Mouse (Mus musculus) embryonic facial prominence, embryonic 13.5 days (tissue): ENCODE measurements around the gene Ank2. TPM values are rescaled to one million over a fixed set of nuclear protein-coding genes. Genes with fewer than 3 reads are reported as not detected.

Source experiments
- ATAC-seq: fragments of 200-750 bp; cut with Nextera tagmentation; 2 replicates; pipeline ENCODE4 v1.8.0; 2017; ENCODE audit warnings: low read depth; ENCODE audit not compliant: insufficient number of reproducible peaks, insufficient read depth, low FRiP score, low TSS enrichment
- H3K27ac ChIP-seq: fragments of 300-500 bp; sonication (generic); 2 replicates; pipeline ENCODE4 v1.5.1; 2015; ENCODE audit warnings: moderate library complexity, mild to moderate bottlenecking, inconsistent platforms
- H3K27me3 ChIP-seq: fragments of 300-500 bp; sonication (generic); 2 replicates; pipeline ENCODE4 v1.6.1; 2015; ENCODE audit warnings: mild to moderate bottlenecking, inconsistent platforms
- H3K36me3 ChIP-seq: fragments of 300-500 bp; sonication (generic); 2 replicates; pipeline ENCODE4 v1.6.1; 2015; ENCODE audit warnings: mild to moderate bottlenecking, inconsistent platforms
- H3K4me1 ChIP-seq: fragments of 300-500 bp; sonication (generic); 2 replicates; pipeline ENCODE4 v1.6.1; 2015; ENCODE audit warnings: inconsistent platforms
- H3K4me2 ChIP-seq: fragments of 300-500 bp; sonication (generic); 2 replicates; pipeline ENCODE4 v1.6.1; 2015; ENCODE audit warnings: moderate library complexity, mild to moderate bottlenecking, inconsistent platforms
- H3K4me3 ChIP-seq: fragments of 300-500 bp; sonication (generic); 2 replicates; pipeline ENCODE4 v1.5.1; 2015; ENCODE audit warnings: mild to moderate bottlenecking, inconsistent platforms
- H3K9ac ChIP-seq: fragments of 300-500 bp; sonication (generic); 2 replicates; pipeline ENCODE4 v1.6.1; 2015; ENCODE audit warnings: mild to moderate bottlenecking, inconsistent platforms
- H3K9me3 ChIP-seq: fragments of 300-500 bp; sonication (generic); 2 replicates; pipeline ENCODE4 v1.6.1; 2016; ENCODE audit warnings: inconsistent platforms
- WGBS: fragments of 180-500 bp; shearing (Covaris S2); methylation state at CpG from one replicate; pipeline ENCODE4 v1.1.7; 2015; ENCODE audit warnings: mixed read lengths; 5-methylcytosine and 5-hydroxymethylcytosine counted together
- polyA plus RNA-seq: library from polyadenylated mRNA; unstranded; fragments of >200 nt; fragmentation: Nextera tagmentation; extraction: Ambion mirVana; gene quantifications from 2 replicates; pipeline ENCODE4 v1.2.1, GENCODE M21; 2015

The Ank2 gene
- polyA plus RNA-seq, 1 experiment from 2014 or later, result 33.4 TPM

GRCm38 (mm10) chr3:127374190-127374710 is 124.9 kb downstream of the Ank2 start:
- WGBS, result 84% methylated on average over 6 of the region's 6 CpGs
- ATAC-seq, result no peak
- no peak overlapping the region for H3K4me2 ChIP-seq

GRCm38 (mm10) chr3:127371774-127372173 is 127.4 kb downstream of the Ank2 start:
- H3K9me3 ChIP-seq, result no peaks in the 10 kb centered on the region
- H3K27me3 ChIP-seq, result no peaks in the 10 kb centered on the region
- H3K9ac ChIP-seq, result no peak overlapping the region
- H3K4me1 ChIP-seq, result peaks cover 12% of the 10 kb centered on the region
- WGBS, result 84% methylated on average over 1 of the region's 1 CpGs
- no peak overlapping the region for H3K27ac ChIP-seq
- ATAC-seq, result no peak
- H3K4me2 ChIP-seq, result no peak overlapping the region
- no peaks in the 10 kb centered on the region for H3K36me3 ChIP-seq
- H3K4me3 ChIP-seq, result no peak overlapping the region

More at GRCm38 (mm10) chr3:127374190-127374710, 124.9 kb downstream of the Ank2 start:
- no peak overlapping the region for H3K27ac ChIP-seq
- peaks cover 16% of the 10 kb centered on the region for H3K4me1 ChIP-seq
- no peaks in the 10 kb centered on the region for H3K27me3 ChIP-seq
- H3K36me3 ChIP-seq, result no peaks in the 10 kb centered on the region
- H3K9ac ChIP-seq, result no peak overlapping the region
- H3K9me3 ChIP-seq, result no peaks in the 10 kb centered on the region
- H3K4me3 ChIP-seq, result no peak overlapping the region

GRCm38 (mm10) chr3:127369529-127369928 is 129.6 kb downstream of the Ank2 start:
- H3K4me3 ChIP-seq, result no peak overlapping the region
- no peaks in the 10 kb centered on the region for H3K9me3 ChIP-seq
- no peak for ATAC-seq
- WGBS, result 83% methylated on average over 6 of the region's 6 CpGs
- H3K4me1 ChIP-seq, result no peaks in the 10 kb centered on the region
- H3K36me3 ChIP-seq, result no peaks in the 10 kb centered on the region
- no peak overlapping the region for H3K4me2 ChIP-seq
- no peaks in the 10 kb centered on the region for H3K27me3 ChIP-seq
- H3K9ac ChIP-seq, result no peak overlapping the region
- no peak overlapping the region for H3K27ac ChIP-seq

- Histone ChIP-seq H3K9ac (no peak overlapping the region), H3K4me1 (no peaks in the 10 kb centered on the region), H3K27me3 (no peaks in the 10 kb centered on the region), H3K4me2 (no peak overlapping the region), H3K4me3 (no peak overlapping the region), H3K27ac (no peak overlapping the region), H3K9me3 (no peaks in the 10 kb centered on the region), H3K36me3 (no peaks in the 10 kb centered on the region)
- 52% methylated on average over 4 of the region's 4 CpGs for WGBS
- no peak for ATAC-seq
Observed at GRCm38 (mm10) chr3:127367450-127367849, 131.7 kb downstream of the Ank2 start.

- WGBS, result 95% methylated on average over 15 of the region's 15 CpGs
- no peak overlapping the region for H3K9ac ChIP-seq
Observed at GRCm38 (mm10) chr3:127363512-127363911, 135.6 kb downstream of the Ank2 start.

GRCm38 (mm10) chr3:127362611-127363393 is 136.3 kb downstream of the Ank2 start:
- H3K4me3 ChIP-seq, result no peak overlapping the region
- no peaks in the 10 kb centered on the region for H3K4me1 ChIP-seq
- no peaks in the 10 kb centered on the region for H3K9me3 ChIP-seq
- 75% methylated on average over 9 of the region's 9 CpGs for whole genome bisulfite sequencing
- ATAC-seq, result no peak
- H3K27ac ChIP-seq, result no peak overlapping the region
- H3K27me3 ChIP-seq, result no peaks in the 10 kb centered on the region
- H3K36me3 ChIP-seq, result no peaks in the 10 kb centered on the region
- no peak overlapping the region for H3K9ac ChIP-seq
- H3K4me2 ChIP-seq, result no peak overlapping the region

More at GRCm38 (mm10) chr3:127363512-127363911, 135.6 kb downstream of the Ank2 start:
- Histone ChIP-seq H3K4me3 (no peak overlapping the region), H3K4me1 (no peaks in the 10 kb centered on the region), H3K36me3 (no peaks in the 10 kb centered on the region), H3K27me3 (no peaks in the 10 kb centered on the region), H3K4me2 (no peak overlapping the region), H3K27ac (no peak overlapping the region), H3K9me3 (no peaks in the 10 kb centered on the region)
- ATAC-seq, result no peak

GRCm38 (mm10) chr3:127361846-127362245 is 137.3 kb downstream of the Ank2 start:
- 80% methylated on average over 8 of the region's 8 CpGs for WGBS

GRCm38 (mm10) chr3:127361384-127361783 is 137.8 kb downstream of the Ank2 start:
- Histone ChIP-seq H3K9me3 (no peaks in the 10 kb centered on the region), H3K27me3 (no peaks in the 10 kb centered on the region), H3K27ac (no peak overlapping the region), H3K4me3 (no peak overlapping the region), H3K4me2 (no peak overlapping the region), H3K9ac (no peak overlapping the region), H3K4me1 (no peaks in the 10 kb centered on the region), H3K36me3 (no peaks in the 10 kb centered on the region)
- no peak for ATAC-seq
- 63% methylated on average over 5 of the region's 5 CpGs for WGBS

More at GRCm38 (mm10) chr3:127361846-127362245, 137.3 kb downstream of the Ank2 start:
- no peak overlapping the region for H3K27ac ChIP-seq
- H3K27me3 ChIP-seq, result no peaks in the 10 kb centered on the region
- H3K4me2 ChIP-seq, result no peak overlapping the region
- H3K9ac ChIP-seq, result no peak overlapping the region
- H3K4me1 ChIP-seq, result no peaks in the 10 kb centered on the region
- no peaks in the 10 kb centered on the region for H3K36me3 ChIP-seq
- no peak overlapping the region for H3K4me3 ChIP-seq
- no peak for ATAC-seq
- no peaks in the 10 kb centered on the region for H3K9me3 ChIP-seq

- Histone ChIP-seq H3K9me3 (no peaks in the 10 kb centered on the region), H3K36me3 (no peaks in the 10 kb centered on the region), H3K4me1 (no peaks in the 10 kb centered on the region), H3K27me3 (no peaks in the 10 kb centered on the region), H3K9ac (no peak overlapping the region), H3K4me2 (no peak overlapping the region), H3K4me3 (no peak overlapping the region), H3K27ac (no peak overlapping the region)
- no peak for ATAC-seq
- 52% methylated on average over 5 of the region's 5 CpGs for WGBS
Observed at GRCm38 (mm10) chr3:127355252-127355651, 143.9 kb downstream of the Ank2 start.

GRCm38 (mm10) chr3:127350602-127351362 is 148.4 kb downstream of the Ank2 start:
- 88% methylated on average over 9 of the region's 9 CpGs for WGBS
- no peak for ATAC-seq
- H3K27ac ChIP-seq, result no peak overlapping the region
- no peak overlapping the region for H3K9ac ChIP-seq
- H3K4me2 ChIP-seq, result no peak overlapping the region
- H3K36me3 ChIP-seq, result no peaks in the 10 kb centered on the region
- H3K4me3 ChIP-seq, result no peak overlapping the region
- H3K9me3 ChIP-seq, result peaks cover 4% of the 10 kb centered on the region; the same call in 1 of the 2 replicates
- no peaks in the 10 kb centered on the region for H3K4me1 ChIP-seq
- H3K27me3 ChIP-seq, result no peaks in the 10 kb centered on the region

GRCm38 (mm10) chr3:127348926-127349325 is 150.2 kb downstream of the Ank2 start:
- Histone ChIP-seq H3K36me3 (no peaks in the 10 kb centered on the region), H3K4me1 (no peaks in the 10 kb centered on the region), H3K27me3 (no peaks in the 10 kb centered on the region), H3K27ac (no peak overlapping the region), H3K4me3 (no peak overlapping the region), H3K4me2 (no peak overlapping the region), H3K9ac (no peak overlapping the region), H3K9me3 (peaks cover 4% of the 10 kb centered on the region; the same call in 1 of the 2 replicates)
- 75% methylated on average over 7 of the region's 7 CpGs for WGBS
- ATAC-seq, result no peak
